Mouse (Mus musculus) lung, adult 2 months (tissue): Measurements from ENCODE around the gene Chil3. TPM values are rescaled to one million over a fixed set of nuclear protein-coding genes. Genes with fewer than 3 reads are reported as not detected.
A peak's percentile ranks its signal among the peaks of the same experiment; 100 is the strongest.

Source experiments
- DNase-seq: peaks from one replicate; pipeline ENCODE4 v3.0.0; 2022
- H3K4me1 ChIP-seq: fragments of 200-500 bp; 2 replicates; pipeline ENCODE4 v1.6.1; 2011; ENCODE audit warnings: low read length; ENCODE audit not compliant: control insufficient read depth, insufficient read depth
- H3K4me3 ChIP-seq: fragments of 200-500 bp; replicated peaks from 2 replicates; pipeline ENCODE3; 2011; ENCODE audit warnings: low read depth, mild to moderate bottlenecking, control low read depth, low read length; ENCODE audit errors: extremely low read depth
- CTCF ChIP-seq: fragments of 200-500 bp; IDR thresholded peaks from 2 replicates; pipeline ENCODE4 v1.5.1; 2011; ENCODE audit warnings: mild to moderate bottlenecking, low read length, control low read depth; ENCODE audit not compliant: insufficient read depth
- POLR2A ChIP-seq: fragments of 200-500 bp; IDR thresholded peaks from 2 replicates; pipeline ENCODE4 v1.6.1; 2011; ENCODE audit warnings: low read depth, mild to moderate bottlenecking, control low read depth, low read length, borderline replicate concordance; ENCODE audit errors: extremely low read depth
- WGBS: fragments of 180-500 bp; shearing (Covaris S2); methylation state at CpG from one replicate; pipeline ENCODE4 v1.1.7; 2018; 5-methylcytosine and 5-hydroxymethylcytosine counted together
- polyA plus RNA-seq: library from polyadenylated mRNA; depleted of rRNA; stranded (reverse); fragments of >200 nt; gene quantifications from 2 replicates; pipeline ENCODE4 v1.2.3, GENCODE M21; 2012; rRNA removed

Chil3 gene
- polyA plus RNA-seq, 1 experiment, result 281 TPM

DNA sequence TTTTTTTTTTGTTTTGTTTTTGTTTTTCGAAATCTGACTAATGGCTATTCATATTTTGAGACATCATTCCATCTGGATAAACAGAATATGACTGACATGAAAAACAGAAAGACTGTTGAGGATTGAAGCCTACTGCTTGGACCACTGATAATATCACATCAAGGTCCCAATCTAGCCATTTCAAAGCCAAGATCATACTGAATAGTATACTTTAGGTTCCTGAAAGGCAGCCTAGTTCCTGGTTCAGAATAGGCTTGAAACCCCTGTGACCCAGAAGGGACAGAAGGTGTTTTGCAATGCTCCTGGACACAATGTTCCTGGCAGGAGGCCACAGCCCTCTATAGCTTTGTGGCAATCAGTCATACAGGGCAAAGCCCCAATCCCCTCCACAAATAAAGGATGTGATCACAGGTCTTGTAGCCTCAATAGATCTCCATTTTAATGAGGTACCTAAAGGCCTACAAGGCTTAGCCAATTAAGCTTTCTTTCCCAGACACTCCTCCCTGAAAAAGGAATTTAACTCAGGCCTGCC lies 3.2 kb upstream of the Chil3 start:
- 31% methylated on average over 1 of the region's 1 CpGs for WGBS
- TF ChIP-seq CTCF (no peak), POLR2A (no peak)
- peak; percentile 42 for DNase-seq
- H3K4me3 ChIP-seq, result no peak overlapping the region
- H3K4me1 ChIP-seq, result no peaks in the 10 kb centered on the region

DNA sequence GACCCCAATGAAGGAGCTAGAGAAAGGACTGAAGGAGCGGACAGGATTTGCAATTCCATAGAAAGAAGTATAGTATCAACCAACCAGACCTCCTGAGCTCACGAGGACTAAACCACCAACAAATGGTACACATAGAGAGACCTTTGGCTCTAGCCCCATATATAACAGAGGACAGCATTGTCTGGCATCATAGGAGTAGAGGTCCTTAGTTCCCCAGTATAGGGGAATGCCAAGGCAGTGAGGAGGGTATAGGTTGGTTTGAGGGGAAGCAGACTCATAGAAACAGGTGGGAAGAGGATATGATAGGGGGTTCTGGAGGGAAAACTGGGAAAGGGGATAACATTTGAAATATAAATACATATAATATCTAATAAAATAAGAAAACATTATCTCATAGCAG lies 13.0 kb downstream of the Chil3 start:
- H3K4me3 ChIP-seq, result no peak overlapping the region
- no peak for TF ChIP-seq CTCF
- TF ChIP-seq POLR2A, result no peak
- WGBS, result 80% methylated on average over 2 of the region's 2 CpGs
- no peaks in the 10 kb centered on the region for H3K4me1 ChIP-seq
- no peak for DNase-seq

DNA sequence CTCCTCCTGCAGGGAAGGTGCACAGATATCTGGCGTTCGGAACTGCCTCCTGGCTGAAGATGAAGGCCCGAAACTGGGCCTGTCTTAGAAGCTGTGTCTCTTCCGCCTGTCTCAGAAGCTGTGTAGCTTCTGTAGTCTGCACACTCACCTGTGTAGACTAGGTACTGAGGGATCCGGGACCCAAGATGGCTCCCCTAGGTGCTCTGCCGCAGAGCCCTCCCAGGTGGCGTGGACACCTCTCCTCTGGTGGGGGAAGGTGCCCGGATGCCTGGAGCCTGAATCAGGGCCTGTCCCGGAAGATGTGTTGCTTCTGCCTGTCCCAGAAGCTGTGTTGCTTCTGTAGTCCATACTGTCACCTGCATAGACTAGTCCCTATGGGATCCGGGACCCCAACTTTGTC lies 23.3 kb downstream of the Chil3 start:
- no peak for DNase-seq
- 85% methylated on average over 10 of the region's 10 CpGs for WGBS
- Histone ChIP-seq H3K4me3 (no peak overlapping the region), H3K4me1 (no peaks in the 10 kb centered on the region)
- TF ChIP-seq POLR2A (no peak), CTCF (no peak)

DNA sequence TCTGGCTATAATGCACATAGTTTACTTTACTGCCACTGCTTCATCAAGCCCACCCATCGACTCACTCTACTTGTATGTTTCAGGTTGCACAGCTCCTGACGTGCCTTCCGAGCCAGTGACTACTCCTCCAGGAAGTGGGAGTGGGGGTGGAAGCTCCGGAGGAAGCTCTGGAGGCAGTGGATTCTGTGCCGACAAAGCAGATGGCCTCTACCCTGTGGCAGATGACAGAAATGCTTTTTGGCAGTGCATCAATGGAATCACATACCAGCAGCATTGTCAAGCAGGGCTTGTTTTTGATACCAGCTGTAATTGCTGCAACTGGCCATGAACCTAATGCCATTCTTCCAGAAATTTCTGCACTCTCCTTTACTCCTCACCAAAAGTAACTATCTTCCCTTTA lies 35.7 kb downstream of the Chil3 start:
- TF ChIP-seq POLR2A (no peak), CTCF (no peak)
- Histone ChIP-seq H3K4me1 (no peaks in the 10 kb centered on the region), H3K4me3 (no peak overlapping the region)
- WGBS, result 60% methylated on average over 5 of the region's 5 CpGs
- DNase-seq, result no peak

DNA sequence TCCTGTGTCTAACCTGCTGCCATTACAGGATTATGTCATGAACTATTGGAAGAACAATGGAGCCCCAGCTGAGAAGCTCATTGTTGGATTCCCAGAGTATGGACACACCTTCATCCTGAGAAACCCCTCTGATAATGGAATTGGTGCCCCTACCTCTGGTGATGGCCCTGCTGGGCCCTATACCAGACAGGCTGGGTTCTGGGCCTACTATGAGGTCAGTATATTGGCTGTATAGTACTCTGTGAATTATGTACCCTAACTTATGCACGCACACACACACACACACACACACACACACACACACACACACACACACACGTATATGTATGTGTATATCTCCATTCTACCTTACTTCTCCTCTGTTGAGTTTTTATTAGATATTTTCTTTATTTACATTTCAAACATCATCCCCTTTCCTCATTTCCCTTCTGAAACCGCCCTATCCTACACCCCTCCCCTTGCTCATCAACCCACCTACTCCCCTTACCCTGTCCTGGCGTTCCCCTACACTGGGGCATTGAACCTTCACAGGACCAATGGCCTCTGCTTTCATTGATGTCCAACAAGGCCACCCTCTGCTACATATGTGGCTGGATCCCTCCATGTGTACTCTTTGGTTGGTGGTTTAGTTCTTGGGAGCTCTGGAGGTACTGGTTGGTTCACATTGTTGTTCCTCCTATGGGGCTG lies 38.4 kb downstream of the Chil3 start:
- Histone ChIP-seq H3K4me1 (no peaks in the 10 kb centered on the region), H3K4me3 (no peak overlapping the region)
- no peak for DNase-seq
- TF ChIP-seq POLR2A, result no peak
- TF ChIP-seq CTCF, result no peak
- 65% methylated on average over 4 of the region's 4 CpGs for WGBS

DNA sequence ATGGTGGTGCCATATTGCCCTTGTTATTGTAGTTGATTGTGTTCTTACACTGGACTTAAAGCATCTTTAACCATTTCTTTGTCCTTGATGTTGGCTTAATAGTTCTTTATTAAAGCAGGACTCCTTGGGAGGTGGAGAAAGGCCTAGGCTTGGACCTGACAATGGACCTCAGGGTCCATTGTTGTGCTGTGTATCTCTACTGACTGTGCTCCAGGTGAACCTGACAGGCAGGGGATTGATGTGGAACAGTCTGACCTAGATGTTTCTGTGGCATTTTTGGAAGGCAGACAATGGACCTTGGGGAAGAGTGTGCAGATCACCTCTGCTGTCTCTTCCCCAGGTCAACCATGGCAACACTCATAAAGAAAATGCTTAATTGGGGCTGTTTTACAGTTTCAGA lies 40.4 kb downstream of the Chil3 start:
- TF ChIP-seq POLR2A (no peak), CTCF (no peak)
- Histone ChIP-seq H3K4me3 (no peak overlapping the region), H3K4me1 (no peaks in the 10 kb centered on the region)
- no peak for DNase-seq

DNA sequence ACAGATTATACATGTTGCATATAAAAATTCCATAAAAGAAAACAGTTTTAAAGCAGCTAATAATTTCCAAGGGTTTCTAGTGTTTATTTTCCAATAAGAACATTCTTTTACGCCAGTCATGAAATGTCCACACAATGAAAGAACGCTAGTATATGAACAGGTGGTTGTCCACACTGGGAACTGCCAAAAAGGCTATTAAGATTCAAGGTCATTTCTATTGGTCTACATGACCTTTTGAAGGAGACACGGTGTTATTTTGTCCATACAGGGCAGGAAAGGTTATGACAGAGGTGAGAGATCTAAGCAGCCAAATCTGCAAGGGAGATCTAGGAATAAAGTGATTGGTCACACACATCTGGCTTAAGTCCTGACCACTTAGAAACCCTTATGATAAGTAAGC lies 54.4 kb downstream of the Chil3 start, which contains the start of gene Chia1:
Chia1 (plus strand) TSS at position 301 of the 400 bp plus-strand sequence.
- TF ChIP-seq CTCF (no peak), POLR2A (no peak)
- no peak for DNase-seq
- WGBS, result 66% methylated on average over 3 of the region's 3 CpGs

More for the DNA sequence above, 54.4 kb downstream of the Chil3 start, which contains the start of gene Chia1:
- H3K4me1 ChIP-seq, result no peaks in the 10 kb centered on the region; the same call in 1 of the 2 replicates
- H3K4me3 ChIP-seq, result peak within 1 kb of the TSS; percentile 34

Other genes starting within 250 kb of the Chil3 start
- gene I830077J02Rik, start 234.9 kb downstream of the Chil3 start, polyA plus RNA-seq, result 2.3 and 3.7 TPM in 2 replicates
- gene Wdr77, start 208.2 kb downstream of the Chil3 start, polyA plus RNA-seq, result 16.7 and 31.0 TPM in 2 replicates
- 68.9 and 81.7 TPM in 2 replicates for gene Atp5f1, start 207.5 kb downstream of the Chil3 start, polyA plus RNA-seq
- gene Ovgp1, start 193.9 kb downstream of the Chil3 start, polyA plus RNA-seq, result 0.68 and 1.4 TPM in 2 replicates
- gene Pifo, start 152.9 kb downstream of the Chil3 start, polyA plus RNA-seq, result 5.5 and 8.0 TPM in 2 replicates
- 0.09 TPM in 1 of 2 replicates, not detected in the other for gene Chil5, start 134.8 kb downstream of the Chil3 start, polyA plus RNA-seq
- gene Chia1, start 54.3 kb downstream of the Chil3 start, polyA plus RNA-seq, result 34.4 and 41.4 TPM in 2 replicates
- gene Chil4, start 51.9 kb upstream of the Chil3 start, polyA plus RNA-seq, result 0.07 TPM in 1 of 2 replicates, not detected in the other
- gene Chil6, start 238.6 kb upstream of the Chil3 start, polyA plus RNA-seq, result not detected in 2 replicates